Mouse (Mus musculus): ENCODE measurements at regions not wholly inside any gene's neighbourhood (a gene's known extent, or its start where the extent isn't known, plus 50 kb on each side); places are given as distances from the start of the nearest gene placed in this dataset.
A peak's percentile ranks its signal among the peaks of the same experiment; 100 is the strongest.

DNA sequence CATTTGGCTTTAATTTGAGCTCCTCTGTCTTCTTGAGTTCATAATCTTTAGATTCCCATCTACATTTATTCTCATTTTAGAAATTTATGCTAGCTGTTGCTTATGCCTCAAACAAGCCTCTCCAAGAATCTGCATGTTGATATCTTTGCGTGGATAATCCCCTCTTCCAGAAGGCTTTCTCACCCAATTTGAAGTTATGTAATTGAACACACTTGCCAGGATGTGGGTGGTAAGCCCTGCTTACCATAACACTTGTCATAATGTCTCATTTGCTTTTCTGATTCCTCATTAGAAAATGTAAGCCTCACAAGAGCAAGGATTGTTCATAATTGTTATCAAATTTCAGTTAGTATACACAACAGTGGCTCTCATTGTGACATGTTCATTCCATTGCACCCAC lies 266.0 kb downstream of the Olfm4 start:
- Histone ChIP-seq H3K4me2 (no peak overlapping the region), H3K9me3 (no peaks in the 10 kb centered on the region), H3K27ac (replicated peaks) (no peak overlapping the region), H3K27me3 (no peaks in the 10 kb centered on the region), H3K36me3 (no peaks in the 10 kb centered on the region), H3K4me1 (replicated peaks) (no peaks in the 10 kb centered on the region), H3K9ac (no peak overlapping the region), H3K4me3 (no peak overlapping the region)
- 97% methylated on average over 1 of the region's 1 CpGs for WGBS
- ATAC-seq (ENCODE audit: low read depth) = no peak

DNA sequence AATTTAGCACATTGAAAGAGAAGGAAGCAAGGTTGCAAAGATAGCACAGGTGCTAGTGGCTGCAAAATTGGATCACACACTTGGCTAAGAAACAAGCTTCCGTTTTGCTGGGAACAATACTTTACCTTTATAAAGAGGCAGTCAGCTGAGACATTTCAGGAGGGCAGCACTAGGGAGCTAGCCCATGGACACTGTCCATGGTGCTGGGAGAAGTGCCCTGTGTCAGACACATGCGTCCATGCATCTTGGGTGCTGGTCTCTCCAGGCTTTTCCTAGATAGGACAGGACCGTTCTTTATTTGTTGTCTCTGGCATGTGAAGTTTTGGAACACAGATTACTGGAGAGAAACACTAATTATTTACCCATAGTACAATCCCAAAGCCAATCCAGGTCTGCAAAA lies 273.2 kb downstream of the Olfm4 start:
- Histone ChIP-seq H3K4me1 (replicated peaks) (no peaks in the 10 kb centered on the region), H3K9ac (no peak overlapping the region), H3K27ac (replicated peaks) (no peak overlapping the region), H3K36me3 (no peaks in the 10 kb centered on the region), H3K4me3 (no peak overlapping the region), H3K27me3 (no peaks in the 10 kb centered on the region), H3K9me3 (no peaks in the 10 kb centered on the region), H3K4me2 (no peak overlapping the region)
- 68% methylated on average over 3 of the region's 3 CpGs for WGBS
- no peak for ATAC-seq (ENCODE audit: low read depth)

DNA sequence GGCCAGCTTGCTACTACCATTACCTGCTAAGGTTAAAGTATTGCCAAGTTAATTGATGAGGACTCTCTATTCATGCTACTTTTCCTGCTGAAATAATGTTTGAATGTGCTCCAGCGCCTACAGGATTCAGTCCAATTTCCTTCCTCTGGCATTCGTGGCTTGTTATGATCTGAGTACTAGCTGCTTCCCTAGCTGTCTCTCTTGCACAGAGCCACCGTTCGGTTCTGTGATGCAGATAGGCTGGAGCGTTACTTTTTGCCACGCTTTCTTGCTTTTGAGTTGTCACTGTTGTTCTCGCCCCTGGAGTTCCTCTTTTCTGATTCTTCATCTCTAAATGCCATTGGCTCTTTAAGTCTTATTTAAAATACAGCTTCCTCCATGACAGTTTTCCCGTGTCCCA lies 279.3 kb downstream of the Olfm4 start:
- H3K4me1 ChIP-seq (replicated peaks) = 0 out of 2 replicates have a peak, but pooled peaks cover under 1% of the 10 kb centered on the region
- no peak for ATAC-seq (ENCODE audit: low read depth)
- 80% methylated on average over 8 of the region's 8 CpGs for WGBS
- H3K27me3 ChIP-seq = no peaks in the 10 kb centered on the region
- no peaks in the 10 kb centered on the region for H3K9me3 ChIP-seq
- no peaks in the 10 kb centered on the region for H3K36me3 ChIP-seq
- H3K27ac ChIP-seq (replicated peaks) = no peak overlapping the region
- H3K4me3 ChIP-seq = no peak overlapping the region
- H3K4me2 ChIP-seq = no peak overlapping the region
- no peak overlapping the region for H3K9ac ChIP-seq

DNA sequence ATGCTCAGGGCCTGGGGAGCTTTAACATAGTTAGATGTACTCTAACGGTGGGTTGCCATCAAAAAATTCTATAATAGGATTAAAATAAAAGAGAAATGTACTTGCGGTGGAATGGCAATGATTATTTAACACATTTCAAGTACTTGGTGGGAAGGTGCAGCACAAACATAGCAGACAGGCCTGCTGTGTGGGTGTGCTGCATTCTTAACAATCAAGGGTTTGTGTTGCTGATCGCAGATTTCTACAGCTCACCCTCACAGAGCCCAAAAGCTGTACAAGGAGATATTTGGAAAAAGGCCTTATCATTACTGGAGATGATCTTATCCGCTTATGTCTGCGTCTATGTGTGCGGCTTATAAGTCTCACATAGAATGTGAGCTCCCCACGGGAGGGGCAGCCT lies 281.2 kb downstream of the Olfm4 start:
- ATAC-seq (ENCODE audit: low read depth) = no peak
- Histone ChIP-seq H3K4me3 (no peak overlapping the region), H3K27ac (replicated peaks) (no peak overlapping the region), H3K4me1 (replicated peaks) (peaks cover 8% of the 10 kb centered on the region; the same call in 1 of the 2 replicates), H3K9ac (no peak overlapping the region), H3K9me3 (no peaks in the 10 kb centered on the region), H3K4me2 (no peak overlapping the region), H3K36me3 (no peaks in the 10 kb centered on the region), H3K27me3 (no peaks in the 10 kb centered on the region)
- WGBS = 88% methylated on average over 7 of the region's 7 CpGs

GRCm38 (mm10) chr14:80269179-80269951 lies 285.5 kb downstream of the Olfm4 start:
- 50% methylated on average over 7 of the region's 7 CpGs for WGBS
- 0 out of 2 replicates have a peak, but pooled peaks have one; percentile 56 for ATAC-seq (ENCODE audit: low read depth)
- Histone ChIP-seq H3K4me2 (no peak overlapping the region), H3K36me3 (no peaks in the 10 kb centered on the region), H3K9me3 (no peaks in the 10 kb centered on the region), H3K4me3 (no peak overlapping the region), H3K27ac (replicated peaks) (no peak overlapping the region), H3K9ac (no peak overlapping the region), H3K27me3 (no peaks in the 10 kb centered on the region), H3K4me1 (replicated peaks) (peaks cover 8% of the 10 kb centered on the region; the same call in 1 of the 2 replicates)

- WGBS = 67% methylated on average over 13 of the region's 13 CpGs
Observed at GRCm38 (mm10) chr14:80270063-80270462, 286.2 kb downstream of the Olfm4 start.

GRCm38 (mm10) chr14:80280188-80280587 lies 296.3 kb downstream of the Olfm4 start:
- no peaks in the 10 kb centered on the region for H3K36me3 ChIP-seq
- H3K9me3 ChIP-seq = no peaks in the 10 kb centered on the region
- ATAC-seq (ENCODE audit: low read depth) = no peak
- H3K4me2 ChIP-seq = no peak overlapping the region
- no peak overlapping the region for H3K4me3 ChIP-seq
- 66% methylated on average over 4 of the region's 4 CpGs for WGBS
- no peaks in the 10 kb centered on the region for H3K27me3 ChIP-seq
- no peak overlapping the region for H3K27ac ChIP-seq (replicated peaks)
- H3K9ac ChIP-seq = no peak overlapping the region
- H3K4me1 ChIP-seq (replicated peaks) = no peaks in the 10 kb centered on the region

More at GRCm38 (mm10) chr14:80270063-80270462, 286.2 kb downstream of the Olfm4 start:
- no peak for ATAC-seq (ENCODE audit: low read depth)
- H3K4me3 ChIP-seq = no peak overlapping the region
- peaks cover 8% of the 10 kb centered on the region; the same call in 1 of the 2 replicates for H3K4me1 ChIP-seq (replicated peaks)
- no peaks in the 10 kb centered on the region for H3K36me3 ChIP-seq
- no peak overlapping the region for H3K27ac ChIP-seq (replicated peaks)
- H3K9me3 ChIP-seq = no peaks in the 10 kb centered on the region
- H3K4me2 ChIP-seq = no peak overlapping the region
- no peak overlapping the region for H3K9ac ChIP-seq
- H3K27me3 ChIP-seq = no peaks in the 10 kb centered on the region

- ATAC-seq (ENCODE audit: low read depth) = no peak
- H3K4me2 ChIP-seq = no peak overlapping the region
- no peak overlapping the region for H3K27ac ChIP-seq (replicated peaks)
- H3K27me3 ChIP-seq = no peaks in the 10 kb centered on the region
- H3K4me1 ChIP-seq (replicated peaks) = 0 out of 2 replicates have a peak, but pooled peaks cover 4% of the 10 kb centered on the region
- H3K9me3 ChIP-seq = no peaks in the 10 kb centered on the region
- WGBS = 52% methylated on average over 2 of the region's 2 CpGs
- H3K4me3 ChIP-seq = no peak overlapping the region
- no peak overlapping the region for H3K9ac ChIP-seq
- no peaks in the 10 kb centered on the region for H3K36me3 ChIP-seq
Observed at GRCm38 (mm10) chr14:80283726-80284125, 299.8 kb downstream of the Olfm4 start.

DNA sequence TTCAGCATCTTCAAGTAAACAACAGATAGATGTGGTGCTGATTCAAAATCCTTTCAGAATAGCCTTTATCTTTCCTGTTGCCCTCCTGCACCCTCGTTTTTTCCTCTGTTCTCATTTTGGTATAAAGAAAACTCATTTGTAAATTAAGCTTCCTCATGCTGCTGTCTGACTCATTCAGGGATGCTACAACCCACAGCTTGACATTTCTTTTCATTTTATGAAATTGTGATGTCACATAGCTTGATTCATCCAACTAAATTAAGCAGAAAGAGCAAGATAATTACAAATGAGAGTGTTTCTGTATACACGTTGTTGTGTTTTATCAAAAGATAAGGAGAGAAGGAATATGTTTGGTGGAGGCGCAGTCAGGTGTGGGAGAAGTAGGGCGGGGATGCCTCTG lies 307.5 kb downstream of the Olfm4 start:
- WGBS = 85% methylated on average over 4 of the region's 4 CpGs
- Histone ChIP-seq H3K4me3 (no peak overlapping the region), H3K4me2 (no peak overlapping the region), H3K27ac (replicated peaks) (no peak overlapping the region), H3K36me3 (no peaks in the 10 kb centered on the region), H3K27me3 (no peaks in the 10 kb centered on the region), H3K9me3 (no peaks in the 10 kb centered on the region), H3K4me1 (replicated peaks) (0 out of 2 replicates have a peak, but pooled peaks cover 4% of the 10 kb centered on the region), H3K9ac (no peak overlapping the region)
- ATAC-seq (ENCODE audit: low read depth) = no peak

- 93% methylated on average over 4 of the region's 4 CpGs for WGBS
Observed at GRCm38 (mm10) chr14:80293378-80293777, 309.5 kb downstream of the Olfm4 start.

DNA sequence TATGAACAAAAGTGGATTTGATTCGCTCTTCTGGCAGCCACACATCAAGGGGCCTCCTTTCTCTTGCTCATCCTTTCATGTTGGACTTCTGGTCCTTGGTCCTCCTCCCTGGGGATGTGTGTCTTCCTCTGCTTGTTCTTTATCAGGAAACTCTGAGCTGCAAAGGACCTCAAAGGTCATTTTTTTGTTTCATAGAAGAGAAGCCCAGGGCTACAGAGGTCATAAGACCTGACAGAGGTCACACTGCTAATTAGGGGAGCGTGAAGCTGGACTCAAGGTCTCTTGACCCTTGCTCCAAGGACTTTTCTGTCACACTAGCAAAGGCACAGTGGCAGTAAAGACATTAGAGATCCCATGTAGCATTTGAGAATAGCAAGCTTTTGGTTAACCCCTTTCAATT lies 345.8 kb downstream of the Olfm4 start:
- Histone ChIP-seq H3K4me3 (no peak overlapping the region), H3K4me2 (no peak overlapping the region), H3K4me1 (replicated peaks) (no peaks in the 10 kb centered on the region), H3K9ac (no peak overlapping the region), H3K9me3 (no peaks in the 10 kb centered on the region), H3K27ac (replicated peaks) (no peak overlapping the region), H3K27me3 (no peaks in the 10 kb centered on the region), H3K36me3 (no peaks in the 10 kb centered on the region)
- 44% methylated on average over 2 of the region's 2 CpGs for WGBS
- ATAC-seq (ENCODE audit: low read depth) = no peak

More at GRCm38 (mm10) chr14:80293378-80293777, 309.5 kb downstream of the Olfm4 start:
- H3K4me2 ChIP-seq = no peak overlapping the region
- ATAC-seq (ENCODE audit: low read depth) = no peak
- no peak overlapping the region for H3K4me3 ChIP-seq
- H3K27ac ChIP-seq (replicated peaks) = no peak overlapping the region
- no peaks in the 10 kb centered on the region for H3K27me3 ChIP-seq
- H3K4me1 ChIP-seq (replicated peaks) = no peaks in the 10 kb centered on the region
- no peaks in the 10 kb centered on the region for H3K36me3 ChIP-seq
- H3K9me3 ChIP-seq = no peaks in the 10 kb centered on the region
- H3K9ac ChIP-seq = no peak overlapping the region

DNA sequence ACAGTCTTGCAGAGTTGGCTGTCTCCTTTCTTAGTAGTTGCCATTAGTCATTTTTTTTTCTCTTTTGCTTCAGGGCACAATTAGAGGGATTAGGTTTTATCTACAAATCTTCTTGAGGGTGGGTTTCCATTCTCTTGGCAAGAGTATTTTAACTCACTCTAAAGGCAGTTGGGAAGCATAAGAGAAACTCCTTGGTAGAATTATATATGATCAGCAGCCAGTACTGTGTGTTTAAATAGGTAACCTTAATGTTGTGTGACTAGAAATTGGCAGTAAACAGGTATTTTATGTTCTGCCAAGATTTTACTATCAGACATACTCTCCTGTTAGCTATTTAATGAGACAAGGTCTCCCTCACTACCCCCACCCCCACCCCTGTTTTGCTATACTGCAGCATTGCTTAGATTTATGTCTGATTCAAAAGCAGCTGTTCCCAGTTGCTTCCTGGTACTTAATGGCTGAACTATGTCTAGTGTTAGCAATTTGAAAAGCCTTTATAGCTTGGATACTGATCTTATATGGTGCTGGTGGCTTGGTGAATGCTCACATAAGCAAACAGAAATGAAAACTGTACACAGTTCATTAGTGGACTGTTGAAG lies 378.2 kb downstream of the Olfm4 start:
- 0 out of 2 replicates have a peak overlapping the region, but pooled peaks have one; percentile 23 for H3K27ac ChIP-seq (replicated peaks)
- H3K27me3 ChIP-seq = no peaks in the 10 kb centered on the region
- H3K9me3 ChIP-seq = no peaks in the 10 kb centered on the region
- peak; percentile 53 for ATAC-seq (ENCODE audit: low read depth)
- H3K9ac ChIP-seq = no peak overlapping the region
- H3K4me2 ChIP-seq = no peak overlapping the region
- H3K4me3 ChIP-seq = no peak overlapping the region
- H3K4me1 ChIP-seq (replicated peaks) = peaks cover 8% of the 10 kb centered on the region
- H3K36me3 ChIP-seq = no peaks in the 10 kb centered on the region
